Mouse (Mus musculus) limb, embryonic 15.5 days (tissue): ENCODE results near the gene Ddx10. TPM values are rescaled to one million over a fixed set of nuclear protein-coding genes. Genes with fewer than 3 reads are reported as not detected.

ENCODE experiments used
- ATAC-seq: fragments of 200-750 bp; cut with Nextera tagmentation; 2 replicates; pipeline ENCODE4 v1.8.0; 2017; ENCODE audit warnings: low read depth, moderate TSS enrichment; ENCODE audit not compliant: insufficient number of reproducible peaks, low FRiP score, low TSS enrichment
- H3K27ac ChIP-seq: fragments of 300-500 bp; sonication (generic); 2 replicates; pipeline ENCODE4 v1.5.1; 2015; ENCODE audit warnings: moderate library complexity, mild to moderate bottlenecking, inconsistent platforms
- H3K27me3 ChIP-seq: fragments of 300-500 bp; sonication (generic); 2 replicates; pipeline ENCODE4 v1.6.1; 2015; ENCODE audit warnings: inconsistent platforms
- H3K36me3 ChIP-seq: fragments of 300-500 bp; sonication (generic); 2 replicates; pipeline ENCODE4 v1.6.1; 2015; ENCODE audit warnings: inconsistent platforms
- H3K4me1 ChIP-seq: fragments of 300-500 bp; sonication (generic); 2 replicates; pipeline ENCODE4 v1.6.1; 2015; ENCODE audit warnings: inconsistent platforms
- H3K4me2 ChIP-seq: fragments of 300-500 bp; sonication (generic); 2 replicates; pipeline ENCODE4 v1.6.1; 2015; ENCODE audit warnings: mild to moderate bottlenecking, inconsistent platforms
- H3K4me3 ChIP-seq: fragments of 300-500 bp; sonication (generic); 2 replicates; pipeline ENCODE4 v1.5.1; 2015; ENCODE audit warnings: mild to moderate bottlenecking, inconsistent platforms
- H3K9ac ChIP-seq: fragments of 300-500 bp; sonication (generic); 2 replicates; pipeline ENCODE4 v1.6.1; 2015; ENCODE audit warnings: inconsistent platforms
- H3K9me3 ChIP-seq: fragments of 300-500 bp; sonication (generic); 2 replicates; pipeline ENCODE4 v1.6.1; 2016; ENCODE audit warnings: inconsistent platforms
- WGBS: fragments of 180-500 bp; shearing (Covaris S2); methylation state at CpG from one replicate; pipeline ENCODE4 v1.1.7; 2015; 5-methylcytosine and 5-hydroxymethylcytosine counted together
- polyA plus RNA-seq: library from polyadenylated mRNA; unstranded; fragments of >200 nt; fragmentation: Nextera tagmentation; extraction: Ambion mirVana; gene quantifications from 2 replicates; pipeline ENCODE4 v1.2.1, GENCODE M21; 2015

The Ddx10 gene
- polyA plus RNA-seq, 1 experiment from 2014 or later: 26.3 TPM

DNA sequence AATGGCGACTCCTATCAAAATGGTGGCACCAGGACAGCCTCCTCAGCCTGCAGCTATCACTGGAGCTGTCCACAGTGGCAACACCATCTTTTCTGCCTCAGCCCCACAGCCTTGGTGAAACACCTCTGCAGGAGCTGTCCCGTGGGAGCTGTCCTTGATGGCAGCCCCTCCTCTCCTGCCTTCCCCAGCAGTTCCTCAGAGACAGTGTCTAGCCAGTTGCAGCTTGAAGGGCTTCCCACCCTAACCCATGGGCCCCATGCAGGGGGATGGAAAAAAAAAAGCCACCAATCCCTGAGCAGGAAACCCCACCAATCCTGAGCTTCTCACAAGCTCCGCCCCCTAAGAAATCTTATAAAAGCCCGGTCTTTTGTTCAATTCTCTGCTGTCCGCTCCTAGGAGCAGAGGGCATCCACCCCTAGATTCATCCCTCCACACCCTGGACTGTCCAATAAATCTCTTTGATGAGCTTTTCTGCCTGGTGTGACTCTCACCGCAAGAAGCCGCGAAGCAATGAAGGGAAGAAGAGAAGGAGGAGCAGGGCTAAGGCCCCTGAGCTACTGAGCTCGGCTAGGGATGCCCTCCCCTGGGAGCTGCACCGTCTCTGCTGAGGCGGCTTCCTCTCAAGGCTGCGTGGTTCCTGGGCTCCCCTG lies 176.9 kb downstream of the Ddx10 start:
- no peaks in the 10 kb centered on the region for H3K27me3 ChIP-seq

DNA sequence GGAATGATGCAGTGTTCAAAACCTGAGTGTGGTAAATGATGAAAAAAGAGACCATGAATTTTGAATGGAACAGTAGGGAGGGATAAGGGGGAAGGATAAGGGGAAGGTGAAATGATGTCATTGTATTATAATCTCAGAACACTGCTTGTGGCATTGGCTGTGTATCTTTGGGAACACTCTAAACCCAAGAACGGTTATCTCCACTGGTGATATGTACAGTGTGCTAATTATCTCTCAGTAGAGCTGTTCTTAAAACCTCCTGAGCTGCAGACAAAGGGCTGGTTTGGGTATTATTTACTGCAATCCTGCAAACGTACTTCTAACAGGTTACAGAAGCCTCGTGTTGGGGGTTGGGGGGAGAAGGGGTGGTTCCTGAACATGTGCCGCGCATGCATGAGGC lies 179.7 kb downstream of the Ddx10 start:
- no peak for ATAC-seq
- 79% methylated on average over 5 of the region's 5 CpGs for WGBS

More for the DNA sequence above, 176.9 kb downstream of the Ddx10 start:
- Histone ChIP-seq H3K9ac (no peak overlapping the region), H3K36me3 (no peaks in the 10 kb centered on the region), H3K4me2 (no peak overlapping the region), H3K4me1 (peaks cover 17% of the 10 kb centered on the region; the same call in 1 of the 2 replicates), H3K27ac (peak overlapping the region; percentile 64), H3K9me3 (no peaks in the 10 kb centered on the region), H3K4me3 (no peak overlapping the region)
- no peak for ATAC-seq
- WGBS: 78% methylated on average over 12 of the region's 12 CpGs

DNA sequence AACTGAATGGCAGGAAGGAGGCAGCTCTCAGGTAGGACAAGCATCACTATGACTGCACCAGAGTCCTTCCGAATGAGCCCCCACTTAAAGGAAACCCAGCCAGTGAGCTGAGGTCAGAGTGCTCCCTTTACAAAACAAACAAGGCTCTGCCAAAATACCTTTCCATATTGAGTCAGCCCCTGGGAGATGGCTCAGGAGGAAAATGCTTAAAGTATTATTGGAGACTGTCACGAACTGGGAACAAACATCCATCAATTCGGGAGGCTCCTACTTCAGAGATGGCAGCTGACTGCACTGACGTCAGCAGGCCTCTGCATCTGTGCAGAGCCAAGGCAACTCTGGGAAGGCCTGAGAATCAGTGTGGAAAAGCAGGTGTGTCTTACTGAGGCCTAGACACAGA lies 181.4 kb downstream of the Ddx10 start:
- Histone ChIP-seq H3K4me3 (no peak overlapping the region), H3K9me3 (no peaks in the 10 kb centered on the region), H3K4me2 (no peak overlapping the region), H3K27ac (0 out of 2 replicates have a peak overlapping the region, but pooled peaks have one; percentile 6), H3K27me3 (no peaks in the 10 kb centered on the region), H3K9ac (no peak overlapping the region), H3K36me3 (no peaks in the 10 kb centered on the region), H3K4me1 (peaks cover 12% of the 10 kb centered on the region; the same call in 1 of the 2 replicates)
- 48% methylated on average over 4 of the region's 4 CpGs for WGBS
- no peak for ATAC-seq

More for the DNA sequence above, 179.7 kb downstream of the Ddx10 start:
- H3K9me3 ChIP-seq: no peaks in the 10 kb centered on the region
- no peak overlapping the region for H3K4me2 ChIP-seq
- H3K27me3 ChIP-seq: no peaks in the 10 kb centered on the region
- no peak overlapping the region for H3K27ac ChIP-seq
- H3K36me3 ChIP-seq: no peaks in the 10 kb centered on the region
- H3K4me1 ChIP-seq: peaks cover 17% of the 10 kb centered on the region; the same call in 1 of the 2 replicates
- no peak overlapping the region for H3K9ac ChIP-seq
- no peak overlapping the region for H3K4me3 ChIP-seq

DNA sequence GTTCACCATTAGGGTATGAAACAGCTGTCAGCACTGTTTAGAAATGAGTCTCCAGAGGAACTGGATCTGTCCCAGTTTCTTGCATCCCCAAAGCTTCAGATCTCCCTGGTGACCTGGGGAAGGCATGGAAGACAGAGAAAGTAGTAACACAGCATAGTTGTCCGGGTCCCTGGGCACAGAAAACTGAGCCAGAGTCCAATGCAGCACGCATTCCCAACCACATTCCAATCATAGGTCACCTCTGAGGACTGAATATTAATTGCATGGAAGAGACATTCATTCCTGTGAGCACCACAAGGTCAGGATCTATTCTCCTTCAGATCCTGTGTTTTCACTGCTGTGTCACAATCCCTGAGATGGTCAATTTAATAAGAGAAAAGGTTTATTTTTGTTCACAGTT lies 182.8 kb downstream of the Ddx10 start:
- WGBS: 65% methylated on average over 2 of the region's 2 CpGs
- Histone ChIP-seq H3K4me3 (no peak overlapping the region), H3K27me3 (no peaks in the 10 kb centered on the region), H3K36me3 (no peaks in the 10 kb centered on the region), H3K4me2 (no peak overlapping the region), H3K9me3 (no peaks in the 10 kb centered on the region), H3K4me1 (peaks cover 5% of the 10 kb centered on the region; the same call in 1 of the 2 replicates), H3K9ac (no peak overlapping the region), H3K27ac (no peak overlapping the region)
- ATAC-seq: no peak

DNA sequence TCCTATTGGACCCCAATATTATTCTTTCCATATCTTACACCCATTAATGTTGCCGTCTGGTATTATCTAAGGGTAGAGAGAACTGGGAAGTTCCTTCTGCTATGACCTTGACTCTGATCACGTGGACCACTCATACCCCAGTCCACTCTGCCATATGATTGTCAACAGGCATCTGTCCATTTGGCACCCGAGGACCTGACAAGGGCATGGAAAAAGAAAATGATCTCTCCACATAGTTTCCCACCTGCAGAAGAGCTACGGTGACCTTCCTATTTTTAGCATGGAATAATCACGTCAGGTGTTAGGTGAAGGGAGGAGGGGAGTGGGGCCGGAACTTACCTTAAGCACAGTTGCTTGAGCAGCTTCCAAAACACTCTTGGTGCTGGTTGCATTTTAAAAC lies 183.3 kb downstream of the Ddx10 start:
- Histone ChIP-seq H3K4me1 (peaks cover 5% of the 10 kb centered on the region; the same call in 1 of the 2 replicates), H3K27me3 (no peaks in the 10 kb centered on the region), H3K9me3 (no peaks in the 10 kb centered on the region), H3K4me3 (no peak overlapping the region), H3K9ac (no peak overlapping the region), H3K27ac (no peak overlapping the region), H3K36me3 (no peaks in the 10 kb centered on the region), H3K4me2 (no peak overlapping the region)
- no peak for ATAC-seq
- 81% methylated on average over 6 of the region's 6 CpGs for WGBS

DNA sequence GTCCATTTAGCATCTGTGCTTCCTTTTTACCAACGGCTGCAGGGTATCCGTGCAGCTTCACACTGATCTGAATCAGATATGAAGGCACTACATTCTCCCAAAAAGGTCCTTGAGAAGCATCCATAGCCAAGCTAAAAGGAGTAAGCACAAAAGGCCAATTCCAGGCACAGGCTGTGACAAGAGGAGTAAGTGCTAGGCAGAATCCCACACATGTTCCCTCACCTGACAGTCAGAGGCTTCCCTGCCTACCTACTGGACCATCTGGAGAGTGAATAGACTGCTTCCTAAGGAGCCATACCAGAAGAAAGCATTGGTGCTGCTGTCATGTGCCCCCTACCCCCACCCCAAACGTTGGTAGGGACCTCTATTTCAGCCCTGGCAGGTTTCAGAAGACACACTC lies 192.5 kb downstream of the Ddx10 start:
- no peaks in the 10 kb centered on the region for H3K36me3 ChIP-seq
- ATAC-seq: no peak
- H3K9ac ChIP-seq: no peak overlapping the region
- H3K9me3 ChIP-seq: no peaks in the 10 kb centered on the region
- H3K4me3 ChIP-seq: no peak overlapping the region
- H3K27ac ChIP-seq: no peak overlapping the region
- H3K27me3 ChIP-seq: no peaks in the 10 kb centered on the region
- no peak overlapping the region for H3K4me2 ChIP-seq
- H3K4me1 ChIP-seq: 0 out of 2 replicates have a peak, but pooled peaks cover 2% of the 10 kb centered on the region
- 63% methylated on average over 3 of the region's 3 CpGs for WGBS

Other genes starting within 250 kb of the Ddx10 start
- gene Exph5, start 53.6 kb upstream of the Ddx10 start, polyA plus RNA-seq: 2.6 and 2.7 TPM in 2 replicates
- 31.9 and 32.4 TPM in 2 replicates for gene Kdelc2, start 136.0 kb upstream of the Ddx10 start, polyA plus RNA-seq
- 0.84 and 1.3 TPM in 2 replicates for gene 4930550C14Rik, start 154.3 kb upstream of the Ddx10 start, polyA plus RNA-seq